Mouse (Mus musculus) layer of hippocampus, adult 9-10 months (tissue): ENCODE results near the gene Sec14l1.

Source experiments
- DNase-seq: peaks from one replicate; pipeline ENCODE4 v3.0.0; 2022; ENCODE audit warnings: low spot score

The Sec14l1 gene

DNA sequence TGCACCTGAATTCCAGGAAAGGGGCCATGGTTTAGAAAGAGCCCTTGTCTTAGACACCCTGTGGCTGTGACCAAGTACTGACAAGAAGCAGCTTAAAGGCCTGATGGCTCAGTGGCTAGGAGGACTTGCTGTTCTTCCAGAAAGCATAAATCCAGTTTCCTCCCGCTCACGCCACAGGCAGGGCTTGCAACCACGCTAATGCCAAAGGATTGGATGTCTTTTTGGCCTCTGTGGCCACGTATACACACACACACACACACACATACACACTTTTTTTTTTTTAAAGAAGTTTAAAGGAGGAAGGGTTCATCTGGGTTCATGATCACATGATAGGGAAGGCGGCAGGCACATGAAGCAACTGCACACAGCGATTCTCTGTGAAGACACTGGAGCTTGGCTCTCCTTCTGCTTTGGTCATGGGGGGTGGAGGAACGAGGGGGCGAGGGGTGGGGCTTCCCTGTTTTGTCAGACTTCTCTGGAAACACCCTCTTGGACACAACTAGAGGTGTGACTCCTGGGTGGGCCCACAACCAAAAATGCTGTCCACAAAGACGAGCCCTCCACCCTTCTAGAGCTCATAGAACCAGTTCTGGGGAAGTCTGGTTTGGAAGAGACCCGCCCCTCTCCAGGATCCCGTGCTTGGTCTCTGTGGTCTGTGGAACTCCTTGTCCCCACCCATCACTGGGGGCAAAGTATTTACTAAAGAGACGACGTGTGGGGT is 26.5 kb upstream of the Sec14l1 start:
- no peak for DNase-seq

DNA sequence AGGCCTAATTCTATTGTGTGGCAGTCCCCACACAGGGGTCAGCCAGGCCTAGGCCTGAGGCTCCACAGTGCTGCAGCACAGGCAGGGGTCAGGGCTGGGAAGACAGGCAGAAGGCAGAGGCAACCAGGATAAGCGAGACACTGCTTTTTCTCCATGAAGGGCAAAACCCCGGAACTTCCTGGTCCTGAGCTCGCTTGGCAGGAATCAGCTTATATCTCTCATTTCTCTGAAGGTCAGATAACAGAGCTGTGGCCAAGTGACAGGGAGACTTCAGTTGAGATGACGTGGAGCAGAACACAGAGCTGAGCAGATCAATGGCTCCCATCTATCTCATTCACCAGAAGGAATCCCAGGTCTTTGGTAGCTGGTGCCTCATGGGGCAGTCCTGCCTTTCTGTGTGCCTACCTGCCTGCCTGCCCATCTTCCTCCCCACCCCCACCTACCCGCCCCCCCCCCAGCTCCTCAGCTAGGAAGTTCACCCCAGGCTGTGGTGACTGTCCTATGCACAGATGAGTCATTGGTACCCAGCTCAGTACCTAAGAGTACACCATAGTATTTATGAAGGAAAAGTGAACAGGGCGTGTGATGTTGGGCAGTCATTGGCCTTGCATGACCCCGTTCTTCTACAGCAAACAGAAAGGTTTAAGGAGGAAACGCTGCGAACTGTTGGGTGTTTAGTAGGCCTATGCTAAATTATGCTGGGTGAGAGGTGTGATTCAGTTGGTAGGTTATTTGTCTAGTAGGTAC is 25.1 kb upstream of the Sec14l1 start:
- no peak for DNase-seq

DNA sequence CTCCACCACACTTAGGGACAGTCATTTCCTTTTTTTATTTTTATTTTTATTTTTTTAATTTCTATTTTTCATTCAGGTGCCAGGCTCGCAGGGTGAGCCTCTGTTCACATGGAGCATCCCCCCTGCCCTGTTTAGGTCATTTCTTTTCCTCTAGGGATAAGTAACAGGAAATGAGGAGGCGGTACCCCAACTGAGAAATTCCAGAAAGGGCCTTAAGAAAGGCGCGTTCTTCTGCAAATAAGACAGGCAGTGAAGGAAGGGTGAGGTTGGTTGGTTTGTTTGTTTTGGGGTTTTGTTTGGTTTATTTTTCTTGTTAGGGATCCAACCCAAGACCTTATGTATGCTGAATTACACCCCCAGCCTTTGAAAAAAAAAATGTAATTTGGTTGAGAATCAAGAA is 23.6 kb upstream of the Sec14l1 start:
- no peak for DNase-seq

DNA sequence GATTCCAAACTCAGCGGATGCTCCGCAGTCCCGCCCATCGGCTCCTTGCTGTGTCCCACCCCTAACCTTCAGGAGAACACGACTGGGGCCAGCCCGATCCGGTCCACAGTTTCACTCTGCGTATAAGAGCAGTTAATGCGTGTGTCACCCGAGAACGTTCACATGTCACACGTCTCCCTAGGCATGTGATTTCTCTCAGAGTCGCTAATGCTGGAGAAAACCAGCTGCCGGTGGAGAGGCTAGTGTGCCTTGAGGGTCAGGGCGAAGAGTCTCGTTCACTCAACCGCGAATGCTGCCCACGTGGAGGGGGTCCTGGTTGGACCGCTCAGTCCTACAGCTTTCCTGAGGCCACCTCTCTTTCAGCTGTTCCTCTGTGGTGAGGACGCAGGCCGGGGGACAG is 23.1 kb upstream of the Sec14l1 start:
- DNase-seq: no peak

DNA sequence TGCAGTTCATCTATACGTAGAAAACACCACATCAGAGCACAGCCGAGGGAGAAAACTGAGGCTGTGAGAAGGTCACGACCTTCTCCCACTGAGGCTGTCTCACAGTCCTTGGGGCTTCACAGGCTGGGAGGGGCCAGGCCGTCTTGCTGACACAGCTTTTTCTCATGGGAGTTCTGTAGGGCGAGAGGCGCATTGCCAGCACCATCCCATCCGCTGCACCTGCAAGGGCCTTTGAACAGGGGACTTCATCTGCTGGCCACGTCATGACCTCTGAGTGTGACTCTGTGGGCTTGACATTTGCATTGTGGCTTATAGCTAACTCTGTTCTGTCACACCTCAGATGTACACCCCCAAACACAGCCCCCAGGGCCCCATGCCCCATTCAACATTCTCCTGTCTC is 22.3 kb upstream of the Sec14l1 start:
- no peak for DNase-seq

DNA sequence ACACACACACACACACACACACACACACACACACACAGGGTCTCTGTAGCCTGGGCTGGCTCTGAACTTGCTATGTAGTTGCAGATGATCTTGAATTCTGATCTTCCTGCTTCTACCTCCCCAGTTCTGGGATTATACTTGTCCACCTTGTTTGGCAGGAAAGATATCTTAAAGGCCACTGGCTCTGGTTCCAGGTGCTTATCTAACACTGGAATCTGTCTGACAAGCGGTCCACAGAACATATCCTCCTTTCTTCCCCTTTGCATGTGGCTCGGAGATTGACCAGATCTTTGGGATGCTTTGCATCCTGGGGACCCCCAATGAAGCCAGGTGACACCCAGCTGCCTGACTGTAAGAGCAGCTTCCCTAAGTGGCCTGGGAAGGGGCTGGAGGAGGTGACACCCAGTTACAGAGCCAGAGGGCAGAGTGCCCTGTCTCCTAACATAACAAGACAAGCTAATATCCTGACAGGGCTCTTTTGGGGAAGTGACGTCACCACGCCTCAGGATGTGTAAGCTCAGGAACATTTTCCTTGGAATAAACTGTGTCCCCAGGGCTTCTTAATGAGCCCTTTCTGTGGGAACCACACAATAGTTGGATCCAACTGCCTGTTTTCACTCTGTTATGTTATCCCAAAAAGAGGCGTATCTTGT is 20.9 kb upstream of the Sec14l1 start:
- DNase-seq: no peak

DNA sequence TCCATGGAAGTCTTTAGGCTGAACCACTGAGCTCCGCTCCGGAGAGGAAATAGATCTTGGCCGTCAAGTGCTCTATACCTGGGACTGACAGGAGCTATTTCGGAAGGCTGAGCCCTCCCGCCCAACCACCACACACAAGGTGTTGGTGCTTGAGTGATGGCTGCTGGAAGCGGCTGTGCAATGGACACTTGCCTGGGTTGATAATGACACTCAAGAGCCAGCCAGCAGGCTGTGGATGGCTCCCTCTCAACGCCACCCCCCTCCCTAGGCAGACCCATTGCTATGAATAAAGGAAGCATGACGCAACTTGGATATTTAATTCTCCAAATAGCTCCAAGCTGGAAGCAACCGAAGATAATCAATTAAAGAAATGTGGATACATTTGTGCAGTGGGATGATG is 20.3 kb upstream of the Sec14l1 start:
- DNase-seq: no peak

DNA sequence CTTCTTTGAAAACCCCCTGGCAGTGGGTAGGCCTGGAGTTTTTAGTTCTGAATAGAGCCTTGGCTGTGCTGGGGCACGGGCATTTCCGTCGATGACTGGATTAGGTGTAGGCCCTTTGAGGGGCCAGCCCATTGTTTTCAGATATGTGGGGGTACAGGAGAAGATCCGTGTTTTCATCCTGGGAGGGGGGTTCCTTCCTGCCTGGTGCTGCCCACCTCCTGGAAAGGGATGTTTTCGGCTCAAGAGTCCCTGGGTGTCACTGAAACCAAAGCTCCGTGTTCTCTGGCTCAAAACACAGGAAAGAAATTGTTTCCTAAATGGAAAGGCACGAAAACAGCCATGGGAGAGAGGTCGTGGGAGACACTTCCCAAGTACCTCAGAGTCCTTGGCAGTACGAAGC is 17.9 kb upstream of the Sec14l1 start:
- no peak for DNase-seq

DNA sequence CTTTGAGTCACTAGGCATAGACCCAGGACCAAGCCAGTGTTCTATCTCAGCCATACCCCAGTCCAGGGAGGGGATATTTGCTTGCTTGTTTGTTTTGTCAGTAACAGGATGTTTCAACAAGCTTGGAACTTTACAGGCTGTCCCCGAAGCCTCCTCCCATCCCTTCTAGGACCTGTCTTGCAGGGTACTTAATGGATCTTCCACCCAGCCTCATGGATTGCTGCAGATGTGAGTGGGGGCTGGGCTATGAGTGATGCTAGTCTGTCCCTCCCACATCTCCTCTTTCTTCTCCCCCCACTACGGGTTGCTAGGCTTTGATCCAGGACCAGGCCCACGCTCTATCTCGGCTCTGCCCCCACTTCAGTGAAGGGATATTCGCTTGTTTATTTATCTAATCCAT is 16.8 kb upstream of the Sec14l1 start:
- DNase-seq: no peak

DNA sequence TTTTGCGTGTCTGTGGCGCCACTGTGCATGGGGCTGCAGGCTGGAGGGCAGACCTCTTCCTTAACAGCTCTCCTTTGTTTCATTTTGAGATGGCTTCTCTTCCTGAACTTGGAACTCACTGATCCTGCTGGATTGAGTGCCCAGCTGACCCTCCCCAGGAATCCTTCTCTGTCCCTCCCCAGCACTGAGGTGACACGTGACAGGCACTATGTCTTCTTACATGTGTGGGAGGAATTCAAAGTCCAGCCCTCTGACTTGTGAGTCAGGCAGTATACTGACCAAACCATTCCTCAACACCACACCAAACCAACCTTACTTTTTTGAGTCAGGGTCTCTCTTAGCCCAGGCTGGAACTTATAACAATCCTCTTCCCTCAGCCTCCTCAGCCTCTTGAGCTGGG is 16.2 kb upstream of the Sec14l1 start:
- DNase-seq: no peak

DNA sequence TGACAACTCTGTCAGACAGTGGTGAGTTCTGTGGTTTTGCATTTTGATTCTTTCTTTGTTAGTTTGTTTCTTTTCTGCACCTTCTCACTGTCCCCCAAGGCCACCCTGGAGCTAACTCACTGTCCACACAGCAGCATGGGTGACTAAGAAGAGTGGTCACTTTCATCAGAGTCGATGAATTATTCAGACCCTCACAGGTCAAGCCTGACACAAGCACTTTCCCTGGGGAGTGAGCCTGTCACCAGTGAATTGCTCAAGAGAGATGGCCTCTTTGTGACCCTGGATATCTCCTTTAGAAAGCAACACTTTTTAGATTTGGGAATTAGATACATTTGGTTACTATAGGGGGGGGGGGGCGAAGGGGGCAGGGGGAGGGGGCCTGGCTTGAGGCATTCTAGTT is 15.6 kb upstream of the Sec14l1 start:
- no peak for DNase-seq

DNA sequence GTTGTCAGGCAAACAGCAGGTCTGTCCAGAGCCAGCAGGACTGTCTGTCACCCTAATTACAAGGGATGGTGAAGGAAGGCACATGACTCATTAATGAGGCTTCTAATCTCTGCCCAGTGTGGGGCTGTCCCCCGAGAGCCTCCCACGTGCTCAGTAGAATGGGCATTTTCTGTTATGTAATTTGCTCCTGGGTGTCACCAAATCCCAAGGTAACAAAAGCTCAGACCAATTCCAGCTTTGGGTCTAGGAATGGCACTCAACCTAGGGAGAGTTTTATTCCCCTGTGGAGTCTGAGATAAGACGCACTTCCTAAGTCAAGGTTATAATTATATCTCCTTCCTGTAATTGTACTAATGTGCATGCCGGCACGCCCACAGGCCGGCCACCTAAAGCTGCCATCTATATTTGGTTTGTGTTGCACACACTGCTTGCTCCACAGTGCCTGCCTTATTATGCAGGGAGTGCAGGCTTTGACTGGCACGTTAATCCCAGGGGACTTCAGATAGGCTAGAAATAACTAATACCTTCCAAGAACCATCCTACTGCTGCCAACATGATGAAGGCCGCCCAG is 13.5 kb upstream of the Sec14l1 start:
- no peak for DNase-seq

DNA sequence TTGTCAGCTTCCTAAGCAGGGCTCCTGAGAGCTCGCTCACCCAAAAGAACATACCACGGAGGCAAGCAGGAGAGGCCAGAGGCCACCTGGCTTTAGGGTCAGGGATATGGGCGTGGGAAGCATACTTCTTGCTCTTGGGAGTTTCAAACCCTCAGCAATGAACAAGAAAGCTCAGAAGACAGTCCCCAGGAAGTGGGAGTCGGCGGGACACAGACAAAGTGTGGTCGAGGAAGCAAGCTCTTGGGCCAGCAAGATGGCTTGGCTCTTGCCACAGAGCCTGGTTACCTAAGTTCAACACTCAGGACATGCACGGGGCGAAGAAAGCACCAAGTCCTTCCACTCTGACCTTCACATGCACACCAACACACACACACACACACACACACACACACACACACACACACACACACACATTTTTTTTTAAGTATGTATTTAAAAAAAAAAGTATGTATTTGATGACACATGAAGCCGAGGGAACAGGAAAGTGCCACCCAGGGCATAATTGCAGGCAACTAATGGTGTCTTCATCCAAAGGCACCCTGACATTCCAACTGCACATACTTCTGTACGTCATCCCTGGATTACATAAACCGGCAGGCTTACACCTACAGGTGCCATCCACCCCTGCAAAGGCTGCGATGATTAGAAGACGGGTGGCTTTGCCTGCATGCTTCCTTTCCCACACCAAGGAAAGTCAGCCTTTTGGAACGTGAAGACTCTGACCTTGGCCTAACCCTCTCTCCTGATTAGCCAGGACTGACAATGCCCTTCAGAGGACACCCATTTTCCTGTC is 12.8 kb upstream of the Sec14l1 start:
- no peak for DNase-seq

DNA sequence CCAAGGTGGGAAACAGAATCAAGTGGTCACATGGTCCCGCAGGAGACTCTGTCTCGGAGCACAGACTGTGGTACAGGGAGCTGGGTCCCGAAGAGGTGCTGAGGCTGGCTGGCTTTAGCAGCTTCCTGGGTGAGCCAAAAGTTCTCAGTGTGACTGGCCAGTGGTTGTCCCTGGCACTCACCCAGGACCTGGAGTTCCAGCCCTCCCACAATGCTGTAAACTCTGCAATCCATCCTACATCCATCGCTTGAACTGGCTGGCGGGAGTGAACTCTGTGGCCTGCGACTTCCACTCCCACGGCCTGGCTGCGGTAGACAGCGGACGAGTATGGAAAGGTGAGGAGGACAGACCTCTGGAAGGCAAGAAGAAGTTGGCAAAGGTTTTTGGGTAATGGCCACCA is 11.4 kb upstream of the Sec14l1 start:
- no peak for DNase-seq

DNA sequence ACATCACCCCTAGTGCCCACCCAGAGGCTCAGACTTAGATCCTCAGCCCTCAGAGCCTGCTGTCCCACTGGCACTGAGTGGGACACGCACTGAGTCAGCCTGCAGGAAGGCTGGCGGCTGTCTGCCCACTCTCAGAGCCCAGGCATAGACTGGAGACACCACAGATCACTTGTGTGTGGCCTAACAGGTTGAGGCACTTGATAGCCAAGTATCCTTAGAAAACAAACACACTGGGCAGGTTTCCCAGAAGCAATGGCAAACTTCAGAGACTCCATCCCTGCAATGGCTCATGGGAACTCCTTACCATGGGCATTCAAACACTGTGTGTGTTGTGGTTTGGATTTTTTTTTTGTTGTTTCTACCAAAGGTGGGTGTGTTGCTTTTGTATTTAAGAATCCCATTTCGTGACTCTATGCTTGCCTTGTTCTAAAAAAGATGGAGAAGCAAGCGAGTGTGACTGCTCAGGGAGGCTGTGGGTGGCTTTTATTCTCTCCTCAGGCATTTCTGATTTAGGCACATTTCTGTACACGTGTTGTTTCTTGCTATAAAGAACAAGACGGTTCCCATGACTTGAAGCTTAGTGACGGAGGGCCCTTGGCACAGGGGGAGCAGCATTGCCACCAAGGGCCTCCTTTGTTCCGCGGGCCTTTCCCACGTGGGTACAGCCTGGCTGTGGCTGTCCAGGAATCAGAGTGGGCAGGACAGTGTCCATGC is 10.8 kb upstream of the Sec14l1 start:
- DNase-seq: no peak

DNA sequence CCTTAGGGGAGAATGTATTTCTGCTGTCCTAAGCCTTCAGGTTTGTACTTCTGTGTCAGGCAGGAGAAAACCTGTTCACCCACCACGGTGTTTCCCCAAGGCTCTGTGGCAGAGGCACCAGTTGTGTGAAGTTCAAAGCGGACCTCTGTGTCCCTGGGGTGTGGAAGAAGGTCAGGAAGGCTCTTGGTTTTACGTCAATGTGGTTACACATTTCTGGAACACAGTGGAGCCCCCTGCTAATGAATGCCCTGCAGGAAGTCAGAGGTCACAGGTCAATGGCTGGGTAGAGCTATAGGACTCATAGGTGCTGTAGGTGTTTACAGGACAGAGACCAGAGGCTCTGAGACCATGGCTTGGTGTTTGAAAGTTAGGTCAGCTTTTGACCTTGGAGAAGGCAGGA is 9.7 kb upstream of the Sec14l1 start:
- DNase-seq: no peak

DNA sequence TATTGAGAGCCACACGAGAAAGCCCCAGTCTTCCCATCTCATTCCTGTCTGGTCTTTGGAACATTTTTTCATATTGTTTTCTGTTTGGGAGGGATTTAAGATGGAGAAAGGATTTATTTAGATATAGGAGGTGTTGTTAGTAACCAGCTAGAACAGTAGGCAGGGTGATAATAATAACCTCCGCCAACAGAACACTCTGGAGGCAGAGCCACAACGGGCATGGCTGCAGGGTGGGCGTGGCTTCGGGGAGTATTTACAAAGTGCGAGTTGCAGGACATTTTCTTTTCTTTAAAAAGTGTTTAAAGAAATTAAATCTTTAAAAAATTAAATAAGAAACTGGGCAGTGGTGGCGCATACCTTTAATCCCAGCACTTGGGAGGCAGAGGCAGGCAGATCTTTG is 9.1 kb upstream of the Sec14l1 start:
- no peak for DNase-seq

DNA sequence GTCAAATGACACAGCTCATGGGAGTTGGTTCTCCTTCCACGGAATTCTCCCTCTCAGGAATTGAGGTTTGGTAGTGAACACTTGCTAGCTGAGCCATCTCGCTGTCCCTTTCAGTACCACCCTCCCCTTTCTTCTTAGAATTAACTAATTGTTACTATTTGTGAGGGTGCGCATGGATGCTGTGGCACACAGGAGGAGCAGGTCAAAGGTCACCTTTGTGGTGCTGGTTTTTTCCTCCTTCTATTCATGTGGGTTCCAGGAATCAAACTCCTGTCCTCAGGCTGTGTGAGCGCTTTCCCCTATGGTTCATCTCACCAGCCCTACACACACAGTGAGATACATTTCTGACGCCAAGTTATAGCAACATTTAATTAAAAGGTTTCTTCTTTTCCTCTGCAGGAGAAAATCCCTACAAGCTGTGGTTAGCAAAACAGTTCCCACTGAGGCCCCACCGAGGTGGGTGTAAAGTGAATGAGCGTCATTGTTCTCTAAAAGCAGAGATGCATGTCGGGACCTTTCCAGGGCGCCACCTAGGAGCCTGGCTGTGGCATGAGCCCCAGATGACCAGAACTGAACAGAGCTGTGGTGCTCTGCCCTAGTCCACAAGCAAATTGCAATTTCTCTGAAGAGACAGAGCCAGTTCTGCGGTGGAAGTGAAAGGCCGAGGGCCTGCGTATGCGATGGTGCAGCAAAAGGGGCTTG is 8.2 kb upstream of the Sec14l1 start:
- DNase-seq: no peak

DNA sequence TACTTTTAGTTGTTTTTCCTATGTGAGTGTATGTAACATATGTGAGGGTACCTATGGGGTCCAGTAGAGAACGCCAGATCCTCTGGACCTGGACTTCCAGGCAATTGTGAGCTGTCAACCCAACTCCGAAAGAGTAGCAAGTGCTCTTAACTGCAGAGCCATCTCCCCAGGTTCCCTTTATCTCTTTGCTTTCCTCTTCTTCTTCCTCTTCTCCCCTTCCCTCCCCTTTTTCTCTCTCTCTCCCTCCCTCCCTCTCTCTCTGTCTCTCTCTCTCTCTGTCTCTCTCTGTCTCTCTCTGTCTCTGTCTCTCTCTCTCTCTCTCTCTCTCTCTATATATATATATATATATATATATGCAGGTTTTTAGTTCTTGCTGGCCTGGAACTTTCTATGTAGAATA is 7.1 kb upstream of the Sec14l1 start:
- DNase-seq: no peak

DNA sequence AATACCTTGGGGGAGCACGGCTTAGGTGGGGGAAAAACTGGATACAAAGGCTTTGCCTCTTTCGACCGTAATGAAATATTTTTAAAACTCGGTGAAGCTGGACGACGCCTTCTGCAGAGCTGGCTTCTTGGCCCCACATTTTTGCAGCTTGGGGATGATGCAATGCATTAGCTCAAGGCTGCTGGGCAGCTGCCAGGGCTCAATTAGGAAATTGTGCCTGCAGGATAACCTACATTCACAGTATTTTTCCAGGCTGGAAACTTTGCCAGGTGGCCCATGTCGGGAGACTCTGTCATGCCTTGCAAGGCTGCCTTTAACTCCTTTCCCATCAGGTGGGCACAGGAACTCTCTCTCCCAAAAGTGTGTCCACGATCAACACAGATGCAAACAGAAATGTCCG is 6.4 kb upstream of the Sec14l1 start:
- no peak for DNase-seq
